Mouse (Mus musculus) kidney, embryonic 14.5 days (tissue): Measurements from ENCODE around the gene Fbxw4. TPM values are rescaled to one million over a fixed set of nuclear protein-coding genes. Genes with fewer than 3 reads are reported as not detected.
A peak's percentile ranks its signal among the peaks of the same experiment; 100 is the strongest.

Experiments
- ATAC-seq: fragments of 200-750 bp; cut with Nextera tagmentation; 2 replicates; pipeline ENCODE4 v1.8.0; 2017; ENCODE audit warnings: moderate number of reproducible peaks, mild to moderate bottlenecking, moderate TSS enrichment, moderate library complexity; ENCODE audit not compliant: low FRiP score, low TSS enrichment
- H3K27ac ChIP-seq: fragments of 300-500 bp; sonication (generic); 2 replicates; pipeline ENCODE4 v1.5.1; 2014; ENCODE audit warnings: low read depth, mild to moderate bottlenecking, low read length, moderate library complexity, mixed read lengths
- H3K27me3 ChIP-seq: fragments of 300-500 bp; sonication (generic); 2 replicates; pipeline ENCODE4 v1.6.1; 2014; ENCODE audit warnings: mild to moderate bottlenecking, low read length; ENCODE audit not compliant: control insufficient read depth, insufficient read depth
- H3K36me3 ChIP-seq: fragments of 300-500 bp; sonication (generic); 2 replicates; pipeline ENCODE4 v1.6.1; 2014; ENCODE audit warnings: low read length, mixed read lengths; ENCODE audit not compliant: control insufficient read depth, insufficient read depth
- H3K4me1 ChIP-seq: fragments of 300-500 bp; sonication (generic); 2 replicates; pipeline ENCODE4 v1.6.1; 2014; ENCODE audit warnings: low read length, mixed read lengths; ENCODE audit not compliant: control insufficient read depth, insufficient read depth
- H3K4me2 ChIP-seq: fragments of 300-500 bp; sonication (generic); replicated peaks from 2 replicates; pipeline ENCODE4 v1.6.1; 2014; ENCODE audit warnings: low read depth, mild to moderate bottlenecking, low read length
- H3K4me3 ChIP-seq: fragments of 300-500 bp; sonication (generic); 2 replicates; pipeline ENCODE4 v1.5.1; 2014; ENCODE audit warnings: mild to moderate bottlenecking, low read length
- H3K9ac ChIP-seq: fragments of 300-500 bp; sonication (generic); 2 replicates; pipeline ENCODE4 v1.6.1; 2014; ENCODE audit warnings: low read depth, mild to moderate bottlenecking, low read length, moderate library complexity
- H3K9me3 ChIP-seq: fragments of 300-500 bp; sonication (generic); 2 replicates; pipeline ENCODE4 v1.6.1; 2016; ENCODE audit warnings: low read length; ENCODE audit not compliant: control insufficient read depth
- WGBS: fragments of 180-500 bp; shearing (Covaris S2); extraction: QIAGEN DNeasy Blood & Tissue Kit; methylation state at CpG from one replicate; pipeline ENCODE4 v1.1.7; 2014; 5-methylcytosine and 5-hydroxymethylcytosine counted together
- polyA plus RNA-seq: library from polyadenylated mRNA; unstranded; fragments of >200 nt; fragmentation: Nextera tagmentation; extraction: Ambion mirVana; gene quantifications from 2 replicates; pipeline ENCODE4 v1.2.1, GENCODE M21; 2014

Fbxw4 gene
- polyA plus RNA-seq, 1 experiment from 2014 or later = 8.3 TPM

DNA sequence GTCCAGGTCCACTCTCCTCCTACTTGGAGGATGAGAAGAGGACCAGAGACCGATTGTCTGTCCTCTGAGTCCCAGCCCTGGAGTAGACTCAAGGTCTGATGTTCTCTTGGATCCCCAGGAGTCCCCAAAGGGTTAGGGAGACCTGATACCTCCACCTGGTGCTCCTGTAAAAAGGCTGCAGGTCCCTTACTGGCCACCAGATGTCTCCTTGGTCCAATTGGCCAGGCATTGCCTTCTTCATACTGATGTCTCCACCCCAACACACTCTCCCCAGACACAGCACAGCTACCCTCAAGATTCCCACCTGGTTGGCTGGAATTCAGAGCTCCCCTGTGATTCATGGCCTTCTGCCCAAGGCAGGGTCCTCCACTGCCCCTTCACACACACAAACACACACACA, 122.6 kb downstream of the Fbxw4 start:
- Histone ChIP-seq H3K9me3 (no peaks in the 10 kb centered on the region), H3K4me1 (peaks cover 7% of the 10 kb centered on the region; the same call in 1 of the 2 replicates), H3K27ac (no peak overlapping the region), H3K4me3 (no peak overlapping the region), H3K36me3 (no peaks in the 10 kb centered on the region), H3K9ac (no peak overlapping the region), H3K4me2 (no peak overlapping the region), H3K27me3 (peaks cover 25% of the 10 kb centered on the region)
- no peak for ATAC-seq
- 57% methylated on average over 1 of the region's 1 CpGs for WGBS

DNA sequence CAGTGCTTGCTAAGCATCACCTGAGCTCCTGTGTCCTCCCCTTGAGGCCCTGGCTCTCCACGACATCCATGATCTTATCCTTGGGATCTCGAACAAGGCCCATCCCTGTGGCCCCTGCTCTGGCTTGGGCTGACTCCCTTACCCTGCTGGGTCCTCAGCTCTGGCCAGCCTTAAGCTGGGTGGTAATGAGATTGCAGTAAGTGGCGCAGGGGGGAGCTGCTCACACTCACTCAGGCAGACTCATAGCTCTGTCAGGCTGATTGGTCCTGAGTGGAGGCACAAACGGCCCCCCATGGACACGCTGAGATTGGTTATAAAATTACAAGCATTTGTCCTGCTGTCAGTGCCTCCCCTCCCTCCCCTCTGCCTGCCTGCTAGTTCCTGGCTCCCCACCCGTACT, 124.2 kb downstream of the Fbxw4 start:
- no peak overlapping the region for H3K4me3 ChIP-seq
- no peaks in the 10 kb centered on the region for H3K9me3 ChIP-seq
- peaks cover 3% of the 10 kb centered on the region; the same call in 1 of the 2 replicates for H3K4me1 ChIP-seq
- 32% methylated on average over 6 of the region's 6 CpGs for WGBS
- ATAC-seq = no peak
- no peak overlapping the region for H3K9ac ChIP-seq
- H3K27me3 ChIP-seq = peaks cover 12% of the 10 kb centered on the region; the same call in 1 of the 2 replicates
- no peak overlapping the region for H3K4me2 ChIP-seq
- no peak overlapping the region for H3K27ac ChIP-seq
- no peaks in the 10 kb centered on the region for H3K36me3 ChIP-seq

DNA sequence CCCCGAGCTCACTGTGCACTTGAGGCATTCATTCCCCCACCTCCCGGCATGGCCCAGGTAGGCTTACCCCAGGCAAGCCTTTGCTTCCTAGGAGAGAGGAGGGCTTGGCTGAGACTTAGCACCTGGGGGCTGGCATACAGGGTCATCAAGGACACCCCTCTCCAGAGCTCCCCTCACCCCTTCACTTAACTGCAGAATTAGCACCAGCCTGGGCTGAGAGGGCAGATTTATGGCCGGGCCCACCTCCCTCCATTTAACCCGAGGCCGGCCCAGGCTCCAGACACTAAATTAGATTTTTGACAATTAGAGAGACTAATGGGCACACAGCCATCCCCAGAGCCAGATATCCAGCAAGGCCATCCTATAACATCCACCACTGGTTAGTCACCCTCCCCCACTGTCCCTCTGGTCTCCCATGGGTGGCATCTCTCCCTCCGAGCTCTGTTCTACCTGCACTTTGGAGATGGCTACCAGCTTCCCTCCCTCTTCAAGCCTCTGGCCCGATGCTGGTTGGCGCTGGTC, 124.8 kb downstream of the Fbxw4 start:
- H3K27ac ChIP-seq = no peak overlapping the region
- H3K4me3 ChIP-seq = no peak overlapping the region
- H3K36me3 ChIP-seq = no peaks in the 10 kb centered on the region; the same call in 1 of the 2 replicates
- 37% methylated on average over 8 of the region's 8 CpGs for WGBS
- no peaks in the 10 kb centered on the region for H3K9me3 ChIP-seq
- H3K27me3 ChIP-seq = 0 out of 2 replicates have a peak, but pooled peaks cover 6% of the 10 kb centered on the region
- 0 out of 2 replicates have a peak, but pooled peaks have one; percentile 5 for ATAC-seq
- no peak overlapping the region for H3K9ac ChIP-seq
- H3K4me2 ChIP-seq = no peak overlapping the region
- peaks cover 4% of the 10 kb centered on the region; the same call in 1 of the 2 replicates for H3K4me1 ChIP-seq

DNA sequence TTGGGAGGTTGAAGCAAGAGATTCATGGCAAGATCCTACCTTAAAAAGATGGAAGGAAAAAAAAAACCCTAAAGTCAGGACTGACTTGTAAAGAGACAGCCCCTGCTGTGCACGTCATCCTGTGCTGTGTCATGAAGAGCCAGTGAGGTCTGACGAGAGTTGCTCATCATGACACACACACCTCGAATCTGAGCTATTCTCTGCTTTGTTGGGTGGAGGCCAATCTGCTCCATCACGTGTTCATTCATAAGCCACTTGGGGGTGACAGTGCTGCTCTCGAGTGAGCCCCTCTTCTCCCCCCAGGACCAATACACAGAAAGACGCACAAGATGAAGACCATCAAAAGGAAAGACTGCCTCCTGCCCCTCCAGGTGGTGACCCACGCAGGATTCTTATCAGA, 126.5 kb downstream of the Fbxw4 start:
- H3K9me3 ChIP-seq = no peaks in the 10 kb centered on the region
- no peaks in the 10 kb centered on the region for H3K27me3 ChIP-seq
- no peak overlapping the region for H3K4me2 ChIP-seq
- H3K4me1 ChIP-seq = peaks cover 11% of the 10 kb centered on the region; the same call in 1 of the 2 replicates
- no peak overlapping the region for H3K27ac ChIP-seq
- WGBS = 73% methylated on average over 7 of the region's 7 CpGs
- no peak for ATAC-seq
- no peak overlapping the region for H3K4me3 ChIP-seq
- H3K36me3 ChIP-seq = peaks cover 14% of the 10 kb centered on the region
- no peak overlapping the region for H3K9ac ChIP-seq

DNA sequence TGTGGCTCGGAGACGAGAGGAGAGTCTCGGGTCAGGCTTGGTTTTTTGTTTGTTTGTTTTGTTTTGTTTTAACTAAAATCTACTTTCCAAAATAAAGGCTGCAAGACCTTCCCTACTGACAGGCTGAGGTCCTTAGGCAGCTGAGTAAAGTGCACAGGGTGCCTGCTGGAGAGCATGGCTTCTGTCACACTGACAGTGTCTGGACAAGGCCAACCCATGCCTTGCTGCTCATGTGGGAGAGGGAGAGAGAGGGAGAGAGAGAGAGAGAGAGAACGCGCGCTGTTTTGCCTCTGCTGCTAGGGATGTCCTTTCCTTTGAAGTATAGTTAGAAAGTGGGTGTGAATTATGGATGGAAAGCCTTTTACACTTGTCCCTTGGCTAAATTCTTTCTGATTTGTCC, 128.6 kb downstream of the Fbxw4 start:
- Histone ChIP-seq H3K36me3 (peaks cover 29% of the 10 kb centered on the region), H3K9ac (no peak overlapping the region), H3K4me1 (peaks cover 11% of the 10 kb centered on the region; the same call in 1 of the 2 replicates), H3K4me3 (no peak overlapping the region), H3K9me3 (no peaks in the 10 kb centered on the region), H3K4me2 (no peak overlapping the region), H3K27ac (no peak overlapping the region), H3K27me3 (no peaks in the 10 kb centered on the region)
- ATAC-seq = no peak
- 41% methylated on average over 6 of the region's 6 CpGs for WGBS

DNA sequence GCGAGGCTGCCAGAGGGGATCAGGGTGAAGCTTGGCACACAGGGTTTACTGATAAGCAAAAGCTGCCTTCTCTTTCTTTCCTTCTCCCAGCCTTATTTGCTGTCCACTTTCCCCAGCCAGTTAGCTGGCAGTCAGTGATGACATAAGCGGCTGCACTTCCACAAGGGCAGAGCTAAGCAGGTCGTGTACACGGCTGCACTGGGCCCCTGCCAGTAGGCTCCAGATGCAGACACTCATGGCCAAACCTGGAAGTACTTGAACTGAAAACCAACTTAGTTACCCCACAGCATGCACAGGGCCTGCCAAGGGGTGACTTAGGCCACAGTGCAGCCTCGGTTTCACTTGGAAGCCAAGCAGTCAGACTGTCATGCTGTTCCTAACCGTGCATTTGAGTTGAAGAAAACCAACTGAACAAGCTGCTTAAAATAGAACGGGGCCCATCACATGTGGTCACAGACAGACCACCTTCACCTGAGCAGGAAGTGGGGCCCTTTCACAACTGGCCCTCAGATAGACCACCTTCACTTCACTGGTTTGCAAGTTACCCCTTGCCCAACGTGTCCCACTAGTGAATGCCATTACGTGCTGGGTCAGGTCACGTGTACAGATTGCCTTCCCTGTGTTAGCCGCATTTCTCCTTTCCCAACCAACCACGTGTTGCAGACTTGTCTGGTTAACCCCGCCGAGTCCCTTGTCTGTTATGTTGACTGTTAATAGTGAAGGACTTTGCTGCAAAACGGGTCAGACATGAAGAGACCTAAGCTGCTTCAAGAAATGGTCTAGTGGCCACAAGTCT, 129.7 kb downstream of the Fbxw4 start:
- no peak overlapping the region for H3K27ac ChIP-seq
- 82% methylated on average over 15 of the region's 15 CpGs for WGBS
- peaks cover 11% of the 10 kb centered on the region; the same call in 1 of the 2 replicates for H3K4me1 ChIP-seq
- H3K27me3 ChIP-seq = no peaks in the 10 kb centered on the region
- H3K4me3 ChIP-seq = no peak overlapping the region
- no peaks in the 10 kb centered on the region for H3K9me3 ChIP-seq
- no peak overlapping the region for H3K4me2 ChIP-seq
- peaks cover 29% of the 10 kb centered on the region for H3K36me3 ChIP-seq
- no peak for ATAC-seq
- H3K9ac ChIP-seq = no peak overlapping the region

DNA sequence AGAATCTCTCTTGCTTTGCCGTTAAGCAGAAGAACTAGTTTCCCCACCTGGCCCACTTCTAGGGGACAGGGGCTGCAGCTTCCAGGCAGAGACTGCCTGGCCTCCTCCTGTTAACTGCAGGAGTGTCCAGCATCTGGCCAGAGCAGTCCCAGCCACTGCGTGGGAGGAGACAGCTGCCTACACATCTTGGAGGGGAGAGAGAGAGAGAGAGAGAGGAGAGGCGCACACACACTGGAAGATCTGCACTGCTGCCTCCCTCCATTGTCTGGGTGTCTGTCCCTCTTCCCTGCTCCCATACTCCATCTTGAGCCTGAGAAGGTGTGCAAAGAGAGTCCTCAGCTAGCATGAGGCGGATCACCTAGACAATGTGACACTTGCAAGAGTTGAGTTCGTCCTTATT, 130.8 kb downstream of the Fbxw4 start:
- Histone ChIP-seq H3K4me1 (peaks cover 11% of the 10 kb centered on the region; the same call in 1 of the 2 replicates), H3K36me3 (peaks cover 33% of the 10 kb centered on the region), H3K4me2 (no peak overlapping the region), H3K27ac (no peak overlapping the region), H3K4me3 (no peak overlapping the region), H3K9me3 (no peaks in the 10 kb centered on the region), H3K9ac (no peak overlapping the region), H3K27me3 (no peaks in the 10 kb centered on the region)
- ATAC-seq = no peak
- 51% methylated on average over 5 of the region's 5 CpGs for WGBS
